In genomic region chr5:92824304-92825009, GRCm38 (mm10) we compare ENCODE assay signal across 22 mouse cellular contexts.
DNase-seq lines count a peak whose midpoint lies in the region; ATAC-seq and TF ChIP-seq lines count a peak whose summit lies in the region.
"Had no signal": no experiment of that assay in that cellular context is flagged by ENCODE, and none has a peak within 500 bp of the region (broad histone marks: within the 10 kb centered on the region; RNA-seq: fewer than 3 reads in every experiment).

No protein-coding gene starts in this region.

- no peaks in the 10 kb centered on the region for H3K27me3 ChIP-seq in heart, embryonic 10.5 days (ENCODE audit: insufficient read depth, poor library complexity, severe bottlenecking)
- no peaks in the 10 kb centered on the region for H3K27me3 ChIP-seq in kidney, adult 2 months (replicated peaks; ENCODE audit: control insufficient read depth, insufficient read depth, low read length)
- no peaks in the 10 kb centered on the region for H3K27me3 ChIP-seq in small intestine, adult 2 months (ENCODE audit: control insufficient read depth, insufficient read depth, low read length)
- no peaks in the 10 kb centered on the region for H3K27me3 ChIP-seq in hindbrain, embryonic 16.5 days (replicated peaks; ENCODE audit: control insufficient read depth, insufficient read depth, low read length)
- H3K27me3 ChIP-seq: CH12.LX; forebrain, embryonic 12.5 days; midbrain, embryonic 12.5 days; neural tube, embryonic 13.5 days had no signal

- no peak overlapping the region for H3K4me3 ChIP-seq in heart, embryonic 10.5 days
- H3K4me3 ChIP-seq in kidney, adult 2 months (ENCODE audit: insufficient read depth, low read depth, low read length), result no peak overlapping the region
- no peak overlapping the region for H3K4me3 ChIP-seq in small intestine, adult 2 months (ENCODE audit: low read depth, low read length)
- H3K4me3 ChIP-seq in hindbrain, embryonic 16.5 days (ENCODE audit: low read length), result no peak overlapping the region
- H3K4me3 ChIP-seq: forebrain, embryonic 12.5 days; midbrain, embryonic 12.5 days; neural tube, embryonic 13.5 days had no signal

- H3K9ac ChIP-seq in hindbrain, embryonic 16.5 days (ENCODE audit: low read depth, low read length), result no peak overlapping the region
- H3K9ac ChIP-seq: forebrain, embryonic 12.5 days; hindbrain, embryonic 14.5 days; midbrain, embryonic 12.5 days; neural tube, embryonic 13.5 days had no signal

- H3K27ac ChIP-seq in heart, embryonic 10.5 days, result peak overlapping the region; percentile 70
- peak overlapping the region; percentile 56 for H3K27ac ChIP-seq in kidney, adult 2 months (ENCODE audit: insufficient read depth, low read depth, low read length)
- peak overlapping the region; percentile 85 for H3K27ac ChIP-seq in small intestine, adult 2 months (ENCODE audit: insufficient read depth, low read depth, low read length)
- H3K27ac ChIP-seq in hindbrain, embryonic 16.5 days (ENCODE audit: low read depth, low read length), result no peak overlapping the region
- H3K27ac ChIP-seq: forebrain, embryonic 12.5 days; hindbrain, embryonic 14.5 days; macrophage; midbrain, embryonic 12.5 days; neural tube, embryonic 13.5 days had no signal

- ATAC-seq in hindbrain, embryonic 16.5 days, result no peak
- ATAC-seq in megakaryocyte, adult 5-6 weeks (ENCODE audit: poor library complexity, severe bottlenecking), result no peak

- no peaks in the 10 kb centered on the region for H3K9me3 ChIP-seq in heart, embryonic 10.5 days
- no peaks in the 10 kb centered on the region for H3K9me3 ChIP-seq in hindbrain, embryonic 16.5 days (ENCODE audit: control insufficient read depth, low read length)
- H3K9me3 ChIP-seq: forebrain, embryonic 12.5 days; midbrain, embryonic 12.5 days; neural tube, embryonic 13.5 days had no signal

- 50% methylated on average over 10 of the region's 10 CpGs for WGBS in heart, embryonic 10.5 days
- 51% methylated on average over 10 of the region's 10 CpGs for WGBS in kidney, adult 2 months
- 29% methylated on average over 10 of the region's 10 CpGs for WGBS in small intestine, adult 2 months
- WGBS in hindbrain, embryonic 16.5 days, result 82% methylated on average over 10 of the region's 10 CpGs

- peaks cover 43% of the 10 kb centered on the region for H3K4me1 ChIP-seq in heart, embryonic 10.5 days
- H3K4me1 ChIP-seq in kidney, adult 2 months (ENCODE audit: control insufficient read depth, insufficient read depth, low read length), result peaks cover 25% of the 10 kb centered on the region
- peaks cover 26% of the 10 kb centered on the region for H3K4me1 ChIP-seq in small intestine, adult 2 months (ENCODE audit: control insufficient read depth, insufficient read depth, insufficient read length, low read length)
- no peaks in the 10 kb centered on the region for H3K4me1 ChIP-seq in hindbrain, embryonic 16.5 days (ENCODE audit: control insufficient read depth, insufficient read depth, low read depth, low read length)
- H3K4me1 ChIP-seq: forebrain, embryonic 12.5 days; midbrain, embryonic 12.5 days had no signal

- no peaks in the 10 kb centered on the region for H3K36me3 ChIP-seq in heart, embryonic 10.5 days
- no peaks in the 10 kb centered on the region for H3K36me3 ChIP-seq in kidney, adult 2 months (ENCODE audit: control insufficient read depth, insufficient read depth, low read length)
- peaks cover 3% of the 10 kb centered on the region; the same call in 1 of the 2 replicates for H3K36me3 ChIP-seq in small intestine, adult 2 months (ENCODE audit: control insufficient read depth, insufficient read depth, low read length)
- H3K36me3 ChIP-seq in hindbrain, embryonic 16.5 days (ENCODE audit: control insufficient read depth, insufficient read depth, low read length), result no peaks in the 10 kb centered on the region
- H3K36me3 ChIP-seq: forebrain, embryonic 12.5 days; midbrain, embryonic 12.5 days; neural tube, embryonic 13.5 days had no signal

- H3K4me2 ChIP-seq in hindbrain, embryonic 16.5 days (ENCODE audit: low read length), result no peak overlapping the region
- H3K4me2 ChIP-seq: forebrain, embryonic 12.5 days; hindbrain, embryonic 14.5 days; midbrain, embryonic 12.5 days; neural tube, embryonic 13.5 days had no signal

- TF ChIP-seq POLR2A in kidney, adult 2 months (IDR thresholded peaks at IDR 0.05; ENCODE audit: low read depth, low read length), result no peak
- no peak for TF ChIP-seq POLR2A in small intestine, adult 2 months (IDR thresholded peaks at IDR 0.05; ENCODE audit: low read depth, low read length)

- DNase-seq in heart, embryonic 10.5 days (ENCODE audit: low spot score), result no peak
- DNase-seq in heart, adult 18-20 months, result no peak
- peak; percentile 42 for DNase-seq in kidney, adult 2 months
- DNase-seq in kidney, adult 9 months, result no peak
- peak; percentile 45 for DNase-seq in brain, adult 2 months (ENCODE audit: low read depth, low spot score)
- DNase-seq: adrenal gland, adult 8-10 months; cerebellum, adult 11 months; cerebellum, postnatal 14 days; gastrocnemius, postnatal 36 days; kidney, adult 8-10 months; liver; right cerebral cortex, postnatal 25 days; thymus, adult 18-20 months had no signal

- TF ChIP-seq CTCF in kidney, adult 2 months (conservative IDR thresholded peaks at IDR 0.05; ENCODE audit: insufficient read depth, insufficient read length, low read depth, low read length), result no peak
- no peak for TF ChIP-seq CTCF in small intestine, adult 2 months (IDR thresholded peaks at IDR 0.05; ENCODE audit: extremely low read depth, insufficient read length, insufficient replicate concordance, low read depth, low read length)

Comparison
In these comparisons a context has a peak if more than half of its experiments do, and no peak if none do; other contexts are left out.
1. DNase-seq: peak in kidney, adult 2 months (single experiment) and brain, adult 2 months (single experiment); none in heart, embryonic 10.5 days (single experiment), heart, adult 18-20 months (0 of 2) and kidney, adult 9 months (single experiment).